Mouse (Mus musculus) ovary, postnatal 14 days (tissue): Measurements from ENCODE around the gene Gcgr.
A peak's percentile ranks its signal among the peaks of the same experiment; 100 is the strongest.
"Not testable (repeated sequence)": the region's sequence is repeated elsewhere in the genome, so short reads cannot be mapped to it uniquely, and the experiment has no call there.

Experiments used
- DNase-seq: peaks from one replicate; pipeline ENCODE4 v3.0.0; 2022; ENCODE audit warnings: low spot score

Gcgr gene

DNA sequence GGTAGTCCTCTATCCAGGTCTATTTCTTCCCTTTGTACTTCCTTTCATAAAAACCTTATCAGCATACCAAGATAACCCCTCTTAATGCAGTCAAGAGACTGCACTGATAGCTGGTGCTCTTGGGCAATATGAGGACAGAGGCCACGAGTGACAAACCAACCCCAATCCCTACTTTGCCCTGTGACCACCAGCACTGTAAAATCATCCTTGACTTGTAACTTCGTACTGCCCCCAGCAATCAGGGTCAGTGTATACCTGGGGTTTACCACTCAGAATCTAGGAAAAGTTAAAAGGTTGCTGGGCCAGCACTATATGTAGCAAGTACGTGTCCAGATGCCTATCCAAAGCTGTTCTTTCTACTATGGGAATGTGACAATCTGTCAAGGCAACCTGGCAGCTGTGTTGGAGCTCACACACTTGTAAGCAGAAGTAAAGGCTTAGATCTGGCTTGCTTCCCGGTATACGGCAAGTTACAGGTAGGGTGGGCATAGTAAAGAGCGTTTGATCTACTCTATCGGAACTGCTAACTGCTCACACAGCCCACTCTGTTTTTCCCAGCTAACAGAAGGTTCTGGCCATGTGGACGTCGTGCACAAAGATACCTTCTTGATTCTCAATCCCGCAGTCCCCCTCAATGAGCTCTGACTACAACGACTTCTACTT, 41.4 kb downstream of the Gcgr start:
- no peak for DNase-seq

DNA sequence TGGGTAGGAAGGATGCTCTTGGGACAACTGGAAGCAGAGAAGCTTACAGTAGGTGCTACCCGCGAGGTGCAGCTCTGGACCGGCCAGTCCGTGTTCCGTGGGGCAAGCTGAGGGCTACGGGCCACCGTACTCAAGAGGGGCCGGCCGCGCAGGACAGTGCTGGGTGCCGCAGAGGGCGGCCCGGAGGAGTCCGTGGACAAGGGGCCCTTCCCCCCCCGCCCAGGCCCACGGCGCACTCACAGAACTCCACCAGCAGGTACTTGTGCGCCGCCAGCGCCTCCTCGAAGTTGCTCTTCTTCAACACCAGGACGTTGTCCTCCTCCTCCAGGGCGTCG, 41.9 kb downstream of the Gcgr start:
- no peak for DNase-seq

DNA sequence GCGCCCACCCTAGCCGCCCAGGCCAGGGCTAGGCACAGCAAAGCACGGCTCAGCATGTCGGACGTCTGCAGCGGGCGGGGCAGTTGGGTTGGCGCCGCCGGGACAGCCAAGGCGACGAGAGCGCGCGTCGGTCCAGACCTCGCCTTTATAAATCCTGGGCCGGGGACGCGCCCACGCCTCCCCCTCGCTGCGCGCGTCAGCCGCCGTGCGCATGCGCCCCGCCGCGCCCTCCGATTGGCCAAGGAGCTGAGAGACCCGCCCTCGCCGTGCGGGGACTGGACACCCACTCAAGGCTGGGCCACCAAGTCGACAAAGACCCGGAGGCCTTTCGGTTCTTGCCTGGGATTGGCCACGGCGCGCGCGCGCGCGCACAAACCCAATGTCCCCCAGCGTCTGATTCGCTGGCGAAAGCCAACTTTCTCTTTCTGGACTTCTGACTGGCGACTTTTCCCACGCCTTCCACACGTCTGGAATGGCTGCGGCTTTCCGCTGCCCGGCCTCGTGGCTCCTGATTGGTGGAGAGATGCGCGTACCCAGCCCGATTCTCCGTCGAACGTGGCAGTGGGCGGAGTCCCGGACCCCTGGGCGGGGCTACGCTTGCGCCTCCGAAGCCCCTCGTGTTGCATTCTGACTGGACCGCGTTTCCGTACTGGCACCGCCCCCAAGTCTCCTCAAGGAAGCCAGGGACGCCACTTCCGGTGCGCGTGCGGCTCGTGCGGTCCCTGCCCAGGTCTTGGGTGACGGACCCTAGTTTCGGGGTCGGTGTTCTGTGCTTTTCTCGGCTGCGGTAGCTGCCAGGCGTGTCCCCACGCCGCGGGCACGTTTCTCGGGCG, 42.5 kb downstream of the Gcgr start, which contains the start of gene P4hb:
P4hb (minus strand) TSS at position 502 of the 833 bp plus-strand sequence.
- peak; percentile 99 for DNase-seq

- DNase-seq = no peak
These were observed 43.2 kb downstream of the Gcgr start for GRCm38 (mm10) chr11:120573585-120574277.

- no peak for DNase-seq
These were observed 43.7 kb downstream of the Gcgr start for GRCm38 (mm10) chr11:120574278-120574600.

DNA sequence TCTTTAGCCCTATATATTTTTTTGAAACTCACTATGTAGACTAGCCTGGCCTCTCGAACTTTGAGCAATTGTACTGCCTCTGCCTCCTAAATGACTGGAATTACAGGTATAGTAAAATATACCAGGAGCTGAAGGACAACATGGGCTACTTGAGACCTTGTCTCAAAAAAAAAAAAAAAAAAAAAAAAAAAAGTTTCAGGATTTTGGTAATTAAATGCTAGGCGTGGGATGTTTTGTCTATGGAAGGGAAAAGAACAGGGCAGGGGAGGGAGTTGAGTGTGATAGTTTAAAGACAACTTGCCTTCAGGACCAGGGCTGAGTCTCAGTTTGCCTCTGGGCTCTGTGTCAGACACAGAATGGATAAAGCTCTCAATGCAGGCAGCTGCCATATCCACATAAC, 44.5 kb downstream of the Gcgr start:
- DNase-seq = no peak

GRCm38 (mm10) chr11:120575940-120576339, 45.4 kb downstream of the Gcgr start:
- no peak for DNase-seq

DNA sequence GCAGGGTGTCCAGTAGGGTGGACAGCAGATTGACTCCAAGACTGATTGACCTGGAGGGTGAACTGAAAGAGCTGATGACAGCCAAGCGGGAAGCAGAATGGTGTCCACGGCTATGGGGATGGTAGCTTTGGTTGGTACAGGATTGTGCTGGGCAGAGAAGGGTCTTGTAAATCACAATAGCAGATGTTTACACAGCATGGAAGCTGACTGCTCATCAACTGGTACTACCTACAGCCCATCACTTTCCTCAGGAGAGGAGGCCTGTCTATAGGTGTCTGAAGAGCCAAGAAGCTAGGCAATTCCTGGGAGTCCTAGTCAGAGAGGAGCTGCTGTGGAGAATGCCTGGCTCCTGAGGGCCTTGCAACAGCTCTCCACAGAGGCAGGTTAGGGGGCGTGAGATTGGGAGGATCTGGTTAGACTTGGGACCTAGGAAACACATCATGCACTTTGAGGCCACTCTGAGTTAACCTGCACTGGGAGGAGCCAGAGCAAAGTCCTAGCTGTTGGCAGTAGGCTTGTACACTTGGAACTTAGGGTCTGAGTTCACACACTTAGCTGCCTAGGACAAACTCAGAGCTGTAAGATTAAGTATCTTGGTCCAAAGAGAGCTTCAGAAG, 46.0 kb downstream of the Gcgr start:
- no peak for DNase-seq

DNA sequence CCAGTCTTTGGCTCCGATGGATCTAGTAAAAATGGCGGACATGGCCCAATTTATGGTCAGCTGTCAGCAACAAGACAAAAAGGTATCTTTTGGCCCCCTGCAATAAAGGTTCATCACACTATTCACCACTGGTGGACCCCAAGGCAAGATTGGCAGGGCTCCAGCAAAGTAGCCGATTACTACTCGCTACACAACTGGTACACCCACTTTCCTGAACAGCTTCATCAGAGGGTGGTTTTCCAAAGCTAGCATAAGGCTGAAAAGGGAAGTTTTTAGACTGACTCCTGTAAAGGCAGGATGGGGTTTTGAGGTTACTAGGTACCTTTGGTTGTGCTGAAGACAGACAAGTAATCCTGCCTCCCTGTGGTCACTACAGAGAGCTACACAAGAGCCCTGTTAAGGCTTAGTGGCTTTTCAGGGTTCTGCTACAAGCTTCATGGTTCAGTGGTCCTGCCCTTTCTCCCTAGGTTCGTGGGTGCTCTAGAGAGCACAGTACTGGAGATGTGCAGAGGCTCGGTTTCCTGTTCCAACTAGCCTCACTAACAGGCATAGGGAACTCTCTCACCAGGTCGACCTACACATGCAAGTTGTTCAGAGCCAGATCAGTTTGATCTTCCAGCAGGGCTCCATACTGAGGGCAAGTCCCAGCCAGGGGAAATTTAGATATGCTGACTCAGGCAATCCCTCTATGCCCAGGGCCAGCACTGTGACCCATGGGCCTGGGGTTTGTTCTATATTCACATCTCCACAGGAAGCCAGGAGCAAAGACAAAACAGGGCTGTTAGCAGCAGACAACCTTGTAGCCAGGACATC, 46.9 kb downstream of the Gcgr start:
- no peak for DNase-seq

DNA sequence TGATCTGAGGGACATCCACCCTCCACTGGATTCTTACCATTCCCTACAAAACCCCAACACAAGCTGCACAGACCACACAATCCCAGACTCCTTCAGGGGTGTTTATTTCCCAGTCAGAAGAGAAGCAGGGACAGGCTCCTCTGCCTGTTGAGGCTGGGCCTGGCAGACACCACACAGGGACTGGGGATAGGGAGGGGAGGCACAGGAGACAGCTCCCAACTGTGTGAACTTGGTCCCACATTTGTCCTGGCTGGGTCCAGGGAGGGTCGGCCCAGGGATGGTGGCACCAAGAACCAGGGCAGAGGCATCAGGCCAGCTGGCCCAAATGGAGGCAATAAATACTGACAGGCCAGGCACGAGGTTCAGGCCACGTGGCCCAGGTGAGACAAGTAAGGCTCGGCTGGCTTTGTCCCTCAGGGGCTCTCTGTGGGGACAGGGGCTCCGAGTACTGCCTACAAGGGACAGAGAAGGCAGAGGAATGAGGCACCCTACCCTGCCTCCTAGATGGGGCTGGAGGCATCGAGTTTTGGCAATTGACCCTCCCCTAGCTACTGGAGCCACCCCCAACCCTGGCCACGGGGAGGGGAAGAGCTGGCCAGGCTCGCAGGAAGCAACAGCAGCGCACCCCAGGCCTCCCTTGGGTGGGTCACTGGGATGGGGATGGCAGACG, 47.7 kb downstream of the Gcgr start:
- DNase-seq = no peak

DNA sequence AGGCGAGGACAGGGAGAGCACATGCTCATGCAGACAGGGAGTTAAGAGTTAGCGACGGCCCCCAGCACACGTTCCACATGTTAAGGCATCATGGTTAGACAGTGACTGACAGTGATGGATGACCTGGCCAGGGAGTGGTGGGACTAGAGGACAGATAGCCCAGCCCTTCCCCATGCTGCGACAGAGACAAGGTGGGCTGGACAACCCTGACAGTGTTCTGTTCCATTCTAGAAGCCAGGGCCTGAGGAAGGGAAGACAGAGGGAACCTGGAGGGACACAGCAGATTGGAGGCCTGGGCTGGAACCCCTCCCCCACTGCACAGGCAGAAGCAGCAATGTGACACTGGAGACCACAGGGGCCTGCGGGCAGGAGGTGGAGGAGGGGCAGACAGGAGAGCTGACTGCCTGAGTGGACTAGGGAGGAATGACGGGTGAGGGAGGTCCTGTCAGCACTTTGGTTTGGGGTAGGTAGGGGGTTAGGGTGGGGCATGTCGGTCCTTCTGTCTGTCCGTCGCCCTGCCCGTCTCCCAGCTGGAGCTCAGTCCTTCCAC, 48.3 kb downstream of the Gcgr start:
- no peak for DNase-seq

GRCm38 (mm10) chr11:120579316-120580107, 49.0 kb downstream of the Gcgr start:
- peak; percentile 63 for DNase-seq

DNA sequence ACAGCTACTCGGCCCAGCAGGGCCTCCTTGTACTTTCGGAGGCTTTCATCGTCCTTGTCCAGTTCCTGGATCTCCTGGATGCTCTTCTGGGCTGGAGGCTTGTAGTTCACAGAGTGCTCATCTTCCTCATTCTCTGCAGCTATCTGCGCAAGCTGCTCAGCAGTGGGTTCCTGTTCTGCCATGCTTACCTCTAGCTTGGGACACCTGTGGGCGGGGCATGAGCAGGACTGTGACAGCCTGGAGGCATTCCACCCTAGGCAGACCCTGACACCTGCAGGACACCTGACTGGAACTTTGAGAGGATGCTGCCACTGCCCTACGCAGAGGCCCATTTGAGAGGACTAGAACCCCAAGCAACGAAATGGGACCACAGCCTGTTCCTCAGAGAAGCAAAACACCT, 49.7 kb downstream of the Gcgr start:
- DNase-seq = no peak

- no peak for DNase-seq
These were observed 50.4 kb downstream of the Gcgr start for GRCm38 (mm10) chr11:120580871-120581331.

DNA sequence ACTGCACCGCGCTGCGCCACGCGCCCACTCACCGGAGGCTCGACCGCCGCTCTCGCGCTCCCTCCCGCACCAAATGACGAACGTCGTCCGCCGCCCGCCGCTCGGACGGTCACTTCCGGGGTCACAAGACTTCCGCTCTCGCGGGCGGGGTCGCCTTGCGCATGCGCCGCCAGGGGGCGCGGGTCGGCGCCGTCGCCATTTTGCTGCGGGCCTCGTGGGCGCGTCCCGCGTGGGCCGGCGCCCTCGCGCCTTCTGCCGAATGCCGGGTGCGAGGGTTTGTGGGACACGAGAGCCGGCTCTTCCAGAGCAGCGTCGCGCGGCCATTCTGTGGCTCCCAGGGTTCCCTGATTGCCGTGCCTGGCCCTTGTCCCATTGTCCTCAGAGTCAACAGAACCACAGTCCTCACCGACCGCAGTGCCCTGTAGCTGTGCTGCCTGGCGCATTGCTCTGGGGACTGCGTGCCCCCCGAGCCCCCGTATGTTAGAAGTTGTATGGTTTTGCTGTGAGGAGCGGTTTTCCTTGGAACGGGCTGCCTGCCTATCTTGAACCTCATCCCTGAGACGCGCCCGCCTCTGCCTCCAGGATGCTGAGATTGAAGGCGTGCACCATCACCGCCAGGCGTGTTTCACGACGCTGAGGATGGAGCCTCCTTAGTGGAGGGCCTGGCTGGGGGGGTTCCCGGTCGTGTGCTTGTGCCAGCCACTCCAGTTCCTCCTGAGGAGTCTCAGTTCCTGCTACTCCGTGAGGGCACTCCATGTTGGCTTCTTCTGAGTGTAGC, 51.2 kb downstream of the Gcgr start, which contains the start of gene Arhgdia:
Arhgdia (minus strand) TSS at position 135 of the 778 bp plus-strand sequence.
- peak; percentile 86 for DNase-seq

- DNase-seq = no peak
These were observed 51.9 kb downstream of the Gcgr start for GRCm38 (mm10) chr11:120582268-120582981.

DNA sequence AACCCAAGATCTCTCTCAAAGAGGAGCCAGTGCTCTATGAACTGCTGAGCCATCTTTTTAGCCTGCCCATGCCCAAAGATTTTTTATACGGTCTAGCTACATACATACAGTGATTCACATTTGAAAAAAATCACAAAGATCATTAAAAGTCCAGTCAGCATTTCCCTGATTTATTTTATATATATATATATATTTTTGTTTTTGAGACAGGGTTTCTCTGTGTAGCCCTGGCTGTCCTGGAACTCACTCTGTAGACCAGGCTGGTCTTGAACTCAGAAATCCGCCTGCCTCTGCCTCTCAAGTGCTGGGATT, 52.4 kb downstream of the Gcgr start:
- not testable (repeated sequence) for DNase-seq

DNA sequence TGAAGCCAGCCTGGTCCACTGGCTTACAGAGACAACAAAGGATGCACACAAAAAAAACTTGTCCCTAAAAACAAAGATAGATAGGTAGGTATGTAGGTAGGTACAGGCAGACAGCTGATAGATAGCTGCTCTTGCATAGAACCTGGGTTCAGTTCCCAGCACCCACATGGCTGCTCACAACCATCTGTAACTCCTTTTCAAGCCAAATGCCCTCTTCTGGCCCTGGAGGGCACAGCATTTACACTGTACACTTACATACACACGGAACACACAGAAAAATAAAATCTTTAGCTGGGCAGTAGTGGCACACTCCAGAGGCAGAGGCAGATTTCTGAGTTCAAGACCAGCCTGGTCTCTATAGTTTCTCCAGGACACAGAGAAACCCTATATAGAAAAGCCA, 53.4 kb downstream of the Gcgr start:
- no peak for DNase-seq

DNA sequence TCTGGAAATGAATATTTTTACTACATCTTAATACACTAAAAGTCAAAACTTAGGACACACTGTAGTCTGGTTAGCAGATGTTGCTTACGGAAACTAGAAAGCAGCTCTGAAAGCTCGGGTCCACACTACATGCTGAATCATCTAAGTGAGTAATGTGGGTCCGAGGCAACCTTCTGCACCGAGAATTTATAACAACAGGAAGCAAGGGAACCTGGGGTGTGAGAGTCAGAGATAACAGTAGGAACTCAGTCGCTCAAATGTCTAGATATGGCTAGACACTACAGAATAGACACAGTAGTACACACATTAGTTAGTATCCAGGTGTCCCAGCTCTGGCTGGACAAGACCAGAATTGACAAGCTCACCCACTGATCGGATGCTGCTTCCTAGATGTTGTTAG, 58.0 kb downstream of the Gcgr start:
- no peak for DNase-seq
